ENCODE assay signal across 20 mouse cellular contexts in genomic region chr16:75052953-75053352, GRCm38 (mm10).
"Had no signal": no experiment of that assay in that cellular context is flagged by ENCODE, and none has a peak within 500 bp of the region (broad histone marks: within the 10 kb centered on the region; RNA-seq: fewer than 3 reads in every experiment).

No protein-coding gene starts in this region.

- H3K4me1 ChIP-seq: intestine, embryonic 15.5 days; kidney, embryonic 15.5 days; limb, embryonic 13.5 days; liver, embryonic 13.5 days; midbrain, embryonic 12.5 days; midbrain, embryonic 15.5 days; neural tube, embryonic 12.5 days; neural tube, embryonic 15.5 days had no signal

- ATAC-seq: intestine, embryonic 15.5 days; midbrain, embryonic 15.5 days had no signal

- H3K4me3 ChIP-seq: intestine, embryonic 15.5 days; kidney, embryonic 15.5 days; limb, embryonic 13.5 days; liver, embryonic 13.5 days; midbrain, embryonic 12.5 days; midbrain, embryonic 15.5 days; neural tube, embryonic 12.5 days; neural tube, embryonic 15.5 days had no signal

- H3K36me3 ChIP-seq: intestine, embryonic 15.5 days; kidney, embryonic 15.5 days; limb, embryonic 13.5 days; liver, embryonic 13.5 days; midbrain, embryonic 12.5 days; midbrain, embryonic 15.5 days; neural tube, embryonic 12.5 days; neural tube, embryonic 15.5 days had no signal

- H3K9ac ChIP-seq: intestine, embryonic 15.5 days; kidney, embryonic 15.5 days; limb, embryonic 13.5 days; liver, embryonic 13.5 days; midbrain, embryonic 12.5 days; midbrain, embryonic 15.5 days; neural tube, embryonic 12.5 days; neural tube, embryonic 15.5 days had no signal

- H3K27me3 ChIP-seq: intestine, embryonic 15.5 days; kidney, embryonic 15.5 days; limb, embryonic 13.5 days; liver, embryonic 13.5 days; midbrain, embryonic 12.5 days; midbrain, embryonic 15.5 days; neural tube, embryonic 12.5 days; neural tube, embryonic 15.5 days had no signal

- DNase-seq: kidney, adult 11 months; kidney, adult 8-10 months; kidney, postnatal 10 days; kidney, postnatal 4 days; left cerebral cortex, postnatal 4 days; liver, embryonic 13.5 days; lung, adult 2 months; lung, postnatal 14 days; right cerebral cortex, adult 18-20 months; right cerebral cortex, postnatal 14 days; right cerebral cortex, postnatal 4 days; thymus, postnatal 25 days had no signal

- H3K4me2 ChIP-seq: intestine, embryonic 15.5 days; kidney, embryonic 15.5 days; limb, embryonic 13.5 days; liver, embryonic 13.5 days; midbrain, embryonic 12.5 days; midbrain, embryonic 15.5 days; neural tube, embryonic 12.5 days; neural tube, embryonic 15.5 days had no signal

- H3K9me3 ChIP-seq: intestine, embryonic 15.5 days; kidney, embryonic 15.5 days; limb, embryonic 13.5 days; liver, embryonic 13.5 days; midbrain, embryonic 12.5 days; midbrain, embryonic 15.5 days; neural tube, embryonic 12.5 days; neural tube, embryonic 15.5 days had no signal

- H3K27ac ChIP-seq: intestine, embryonic 15.5 days; kidney, embryonic 15.5 days; limb, embryonic 13.5 days; liver, embryonic 13.5 days; macrophage; midbrain, embryonic 12.5 days; midbrain, embryonic 15.5 days; neural tube, embryonic 12.5 days; neural tube, embryonic 15.5 days had no signal
